Mouse (Mus musculus): ENCODE results near the gene H2-Q10. TPM values are rescaled to one million over a fixed set of nuclear protein-coding genes. Genes with fewer than 3 reads are reported as not detected.
A peak's percentile ranks its signal among the peaks of the same experiment; 100 is the strongest.

Gene H2-Q10
- total and polyA plus RNA-seq, 3 experiments, result 0.34 to 7.0 (median 0.37) TPM

DNA sequence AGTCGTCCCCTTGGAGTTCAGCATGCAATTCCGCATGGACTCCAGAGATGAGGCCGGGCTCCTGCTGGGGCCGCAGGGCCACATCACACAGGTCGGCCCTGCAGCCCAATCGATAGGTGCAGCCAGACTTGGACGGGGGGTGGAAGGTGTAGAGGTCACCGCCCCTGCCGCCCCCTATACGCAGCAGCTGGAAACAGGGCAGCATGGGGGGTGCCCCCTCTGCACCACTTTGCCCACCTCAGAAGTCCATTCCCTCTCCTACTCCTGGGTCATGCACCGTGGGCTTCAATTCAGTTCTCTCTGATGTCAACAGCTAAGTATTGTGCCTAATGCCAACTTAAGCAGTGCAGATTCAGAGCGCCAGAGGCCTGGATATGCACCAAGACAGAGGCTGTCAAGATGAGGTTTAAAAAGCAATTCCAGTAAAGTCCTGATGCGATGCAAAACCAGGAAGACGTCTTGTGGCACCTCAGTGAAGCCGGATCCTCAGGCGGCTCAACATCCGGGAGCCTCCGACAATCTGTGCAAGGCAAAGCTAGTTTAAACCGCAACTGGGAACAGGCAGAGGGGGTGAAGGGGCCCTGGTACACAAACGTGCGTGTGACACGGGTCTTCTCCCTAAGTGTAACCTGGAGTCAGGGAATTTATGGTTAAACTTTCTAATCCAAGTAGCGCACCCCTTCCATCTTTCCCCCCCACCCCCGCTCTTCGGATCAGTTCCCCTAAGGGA lies 46.2 kb downstream of the H2-Q10 start:
- peak overlapping the region; percentile 18; the same call in 1 of the 2 replicates for H3K27ac ChIP-seq
- H3K27me3 ChIP-seq (ENCODE audit: control insufficient read depth, insufficient read depth, low read length), result no peaks in the 10 kb centered on the region
- TF ChIP-seq POLR2A (IDR thresholded peaks at IDR 0.05; ENCODE audit: insufficient read depth, low read depth, low read length) (no peak), CTCF (IDR thresholded peaks at IDR 0.05) (no peak), EP300 (IDR thresholded peaks at IDR 0.05; ENCODE audit: insufficient read depth, low read depth, low read length) (no peak)
- intact Hi-C loops (cut with DNase I), result loop anchor here (2.0 kb wide), 1 partner anchor 31 kb away; no protein-coding TSS in a partner anchor
- H3K4me3 ChIP-seq, result peak overlapping the region; percentile 64
- WGBS, result 8% methylated on average over 25 of the region's 25 CpGs
- no peaks in the 10 kb centered on the region for H3K79me2 ChIP-seq (replicated peaks; ENCODE audit: control insufficient read depth, insufficient read depth, low read length)
- H3K4me1 ChIP-seq (ENCODE audit: control insufficient read depth, insufficient read depth, low read length), result 0 out of 2 replicates have a peak, but pooled peaks cover 1% of the 10 kb centered on the region
- no peaks in the 10 kb centered on the region for H3K36me3 ChIP-seq (ENCODE audit: control insufficient read depth, insufficient read depth, low read length)
- peak overlapping the region; percentile 34 for H3K9ac ChIP-seq (ENCODE audit: low read depth, low read length)
- DNase-seq, result no peak

DNA sequence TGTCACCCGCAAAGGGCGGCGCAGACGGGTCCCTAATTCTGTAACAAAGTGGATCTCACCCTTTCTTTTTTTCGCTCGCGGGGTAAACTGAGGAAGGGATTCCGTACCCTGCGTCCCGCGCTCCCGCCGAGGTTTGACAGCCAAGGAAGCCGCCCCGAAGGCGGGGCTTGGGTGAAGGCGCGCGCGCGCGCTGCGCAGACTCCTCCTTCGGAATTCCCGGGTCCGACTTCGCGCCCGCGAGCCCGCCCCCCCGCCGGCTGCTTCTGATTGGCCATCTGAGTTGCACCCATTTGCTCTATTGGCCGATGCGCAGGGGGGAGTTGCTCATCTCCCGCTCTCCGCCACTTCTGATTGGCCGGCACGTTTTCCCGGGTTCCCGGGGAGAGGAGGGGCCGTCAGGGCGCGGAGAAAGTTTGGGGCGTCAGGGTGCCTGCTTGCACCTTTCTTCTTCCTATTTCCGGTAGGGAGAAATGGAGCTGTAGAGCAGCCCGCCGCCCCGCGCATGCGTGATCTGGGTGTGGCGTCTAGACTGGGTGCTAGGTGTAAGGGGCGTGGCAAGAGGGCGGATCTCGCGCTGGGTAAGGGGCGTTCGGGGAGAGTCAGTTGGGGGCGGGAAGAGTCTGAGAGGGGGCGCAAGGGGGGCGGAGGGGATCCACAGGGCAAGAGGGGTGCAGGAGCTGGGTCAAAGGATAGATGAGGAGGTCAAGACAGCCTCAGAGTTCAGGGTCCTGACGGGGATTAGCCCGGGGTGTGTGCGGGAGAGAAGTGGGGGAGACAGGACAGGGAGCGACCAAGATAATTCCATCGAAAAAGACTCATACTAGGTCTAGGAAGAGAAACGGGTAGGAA lies 47.0 kb downstream of the H2-Q10 start, which contains the start of the genes Tcf19 and Cchcr1:
Tcf19 (minus strand) TSS at position 173 of the 849 bp plus-strand sequence.
Cchcr1 (plus strand) TSS at position 449 of the 849 bp plus-strand sequence.
- TF ChIP-seq CTCF (IDR thresholded peaks at IDR 0.05), result no peak
- DNase-seq, result peak; percentile 94 to 97
- WGBS, result 1% methylated on average over 67 of the region's 67 CpGs
- H3K4me3 ChIP-seq, result peak within 1 kb of the TSS; percentile 64
- no peaks in the 10 kb centered on the region for H3K79me2 ChIP-seq (replicated peaks; ENCODE audit: control insufficient read depth, insufficient read depth, low read length)
- intact Hi-C loops (cut with DNase I), result no loop called here
- H3K4me1 ChIP-seq (ENCODE audit: control insufficient read depth, insufficient read depth, low read length), result 0 out of 2 replicates have a peak, but pooled peaks cover 1% of the 10 kb centered on the region
- peak within 1 kb of the TSS; percentile 40 for H3K27ac ChIP-seq
- H3K9ac ChIP-seq (ENCODE audit: low read depth, low read length), result peak within 1 kb of the TSS; percentile 34
- no peaks in the 10 kb centered on the region for H3K27me3 ChIP-seq (ENCODE audit: control insufficient read depth, insufficient read depth, low read length)
- no peaks in the 10 kb centered on the region for H3K36me3 ChIP-seq (ENCODE audit: control insufficient read depth, insufficient read depth, low read length)

DNA sequence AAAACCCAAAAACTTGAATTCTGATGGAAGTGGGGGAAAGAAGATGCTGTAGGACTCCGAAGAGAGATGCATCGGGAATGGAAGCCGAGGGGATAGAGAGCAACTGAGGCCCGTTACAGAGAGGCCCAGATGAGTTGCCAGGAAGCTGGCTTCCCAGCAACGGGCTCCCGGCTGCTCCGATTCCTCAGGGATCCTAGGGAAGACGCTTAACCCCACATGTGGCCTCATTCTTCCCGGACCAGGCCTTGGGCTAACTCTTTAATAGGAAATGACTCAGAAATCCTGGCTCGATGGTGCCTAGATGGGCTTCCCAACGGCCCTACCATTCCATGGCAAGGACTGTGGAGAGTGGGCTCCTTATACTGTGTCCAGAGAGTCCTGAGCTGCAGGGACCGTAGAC lies 47.6 kb downstream of the H2-Q10 start:
- Histone ChIP-seq H3K9ac (ENCODE audit: low read depth, low read length) (0 out of 2 replicates have a peak overlapping the region, but pooled peaks have one; percentile 7), H3K4me1 (ENCODE audit: control insufficient read depth, insufficient read depth, low read length) (0 out of 2 replicates have a peak, but pooled peaks cover 1% of the 10 kb centered on the region), H3K4me3 (peak overlapping the region; percentile 64), H3K27me3 (ENCODE audit: control insufficient read depth, insufficient read depth, low read length) (no peaks in the 10 kb centered on the region), H3K36me3 (ENCODE audit: control insufficient read depth, insufficient read depth, low read length) (no peaks in the 10 kb centered on the region), H3K79me2 (replicated peaks; ENCODE audit: control insufficient read depth, insufficient read depth, low read length) (no peaks in the 10 kb centered on the region), H3K27ac (peak overlapping the region; percentile 40; the same call in 1 of the 2 replicates)
- intact Hi-C loops (cut with DNase I), result no loop called here
- 7% methylated on average over 12 of the region's 12 CpGs for WGBS
- TF ChIP-seq POLR2A (IDR thresholded peaks at IDR 0.05; ENCODE audit: insufficient read depth, low read depth, low read length), result no peak
- no peak for TF ChIP-seq EP300 (IDR thresholded peaks at IDR 0.05; ENCODE audit: insufficient read depth, low read depth, low read length)
- no peak for TF ChIP-seq CTCF (IDR thresholded peaks at IDR 0.05)
- DNase-seq, result peak in 1 of 2 experiments; percentile 30

Other genes starting within 250 kb of the H2-Q10 start
- gene Gm16181, start 249.3 kb upstream of the H2-Q10 start, total RNA-seq (2021), result not detected
- gene Gm16181, start 249.3 kb upstream of the H2-Q10 start, polyA plus RNA-seq (2012; rRNA removed), result 2.1 and 3.2 TPM in 2 replicates
- 1 to 10 TPM; 3.0 to 3.2 TPM for gene Atp6v1g2, start 236.4 kb upstream of the H2-Q10 start, total RNA-seq (2021)
- gene Atp6v1g2, start 236.4 kb upstream of the H2-Q10 start, polyA plus RNA-seq (2012; rRNA removed), result 6.4 and 10.1 TPM in 2 replicates
- 1 to 10 TPM; 6.5 to 8.2 TPM for gene Nfkbil1, start 234.3 kb upstream of the H2-Q10 start, total RNA-seq (2021)
- gene Nfkbil1, start 234.3 kb upstream of the H2-Q10 start, polyA plus RNA-seq (2012; rRNA removed), result 3.9 and 5.0 TPM in 2 replicates
- gene Ddx39b, start 228.3 kb upstream of the H2-Q10 start, total RNA-seq (2021), result 10 to 100 TPM; 82.3 to 83.4 TPM
- gene Ddx39b, start 228.3 kb upstream of the H2-Q10 start, polyA plus RNA-seq (2012; rRNA removed), result 148 and 178 TPM in 2 replicates
- gene H2-D1, start 207.4 kb upstream of the H2-Q10 start, total RNA-seq (2021), result 100 to 1,000 TPM; 105 to 131 TPM
- gene H2-D1, start 207.4 kb upstream of the H2-Q10 start, polyA plus RNA-seq (2012; rRNA removed), result 222 and 286 TPM in 2 replicates
- gene H2-Q1, start 149.7 kb upstream of the H2-Q10 start, total RNA-seq (2021), result 1 to 10 TPM; 1.5 TPM
- not detected in 2 replicates for gene H2-Q1, start 149.7 kb upstream of the H2-Q10 start, polyA plus RNA-seq (2012; rRNA removed)
- gene H2-Q2, start 127.8 kb upstream of the H2-Q10 start, total RNA-seq (2021), result 1 to 10 TPM; 1.1 TPM
- gene H2-Q2, start 127.8 kb upstream of the H2-Q10 start, polyA plus RNA-seq (2012; rRNA removed), result 0.12 and 0.31 TPM in 2 replicates
- gene H2-Q4, start 90.5 kb upstream of the H2-Q10 start, total RNA-seq (2021), result 10 to 100 TPM; 12.2 to 18.8 TPM
- gene H2-Q4, start 90.5 kb upstream of the H2-Q10 start, polyA plus RNA-seq (2012; rRNA removed), result 35.0 and 48.6 TPM in 2 replicates
- gene H2-Q6, start 45.2 kb upstream of the H2-Q10 start, total RNA-seq (2021), result 1 to 10 TPM; 1.2 to 3.7 TPM
- 21.4 and 40.3 TPM in 2 replicates for gene H2-Q6, start 45.2 kb upstream of the H2-Q10 start, polyA plus RNA-seq (2012; rRNA removed)
- gene H2-Q7, start 30.9 kb upstream of the H2-Q10 start, total RNA-seq (2021), result 1 to 10 TPM; 1.1 to 1.9 TPM
- 33.2 and 78.2 TPM in 2 replicates for gene H2-Q7, start 30.9 kb upstream of the H2-Q10 start, polyA plus RNA-seq (2012; rRNA removed)
- not detected for gene Pou5f1, start 35.9 kb downstream of the H2-Q10 start, total RNA-seq (2021)
- gene Pou5f1, start 35.9 kb downstream of the H2-Q10 start, polyA plus RNA-seq (2012; rRNA removed), result not detected in 2 replicates
- 1 to 10 TPM; 2.0 to 2.4 TPM for gene Tcf19, start 46.7 kb downstream of the H2-Q10 start, total RNA-seq (2021)
- 3.0 and 3.5 TPM in 2 replicates for gene Tcf19, start 46.7 kb downstream of the H2-Q10 start, polyA plus RNA-seq (2012; rRNA removed)
- gene Cchcr1, start 47.0 kb downstream of the H2-Q10 start, total RNA-seq (2021), result 1 to 10 TPM; 1.9 to 2.2 TPM
- 3.7 and 3.8 TPM in 2 replicates for gene Cchcr1, start 47.0 kb downstream of the H2-Q10 start, polyA plus RNA-seq (2012; rRNA removed)
- not detected for gene Psors1c2, start 63.1 kb downstream of the H2-Q10 start, total RNA-seq (2021)
- not detected in 2 replicates for gene Psors1c2, start 63.1 kb downstream of the H2-Q10 start, polyA plus RNA-seq (2012; rRNA removed)
- gene Cdsn, start 82.0 kb downstream of the H2-Q10 start, total RNA-seq (2021), result under 1 TPM; 0.27 to 0.29 TPM
- 0.94 and 1.1 TPM in 2 replicates for gene Cdsn, start 82.0 kb downstream of the H2-Q10 start, polyA plus RNA-seq (2012; rRNA removed)
- not detected for gene 2300002M23Rik, start 97.4 kb downstream of the H2-Q10 start, total RNA-seq (2021)
- gene 2300002M23Rik, start 97.4 kb downstream of the H2-Q10 start, polyA plus RNA-seq (2012; rRNA removed), result not detected in 2 replicates
- not detected for gene Sfta2, start 131.5 kb downstream of the H2-Q10 start, total RNA-seq (2021)
- gene Sfta2, start 131.5 kb downstream of the H2-Q10 start, polyA plus RNA-seq (2012; rRNA removed), result 0.47 TPM in 1 of 2 replicates, not detected in the other
- not detected for gene Gm9573, start 156.5 kb downstream of the H2-Q10 start, total RNA-seq (2021)
- gene Gm9573, start 156.5 kb downstream of the H2-Q10 start, polyA plus RNA-seq (2012; rRNA removed), result not detected in 2 replicates
- not detected for gene Mucl3, start 173.6 kb downstream of the H2-Q10 start, total RNA-seq (2021)
- gene Mucl3, start 173.6 kb downstream of the H2-Q10 start, polyA plus RNA-seq (2012; rRNA removed), result not detected in 2 replicates
- gene Vars2, start 197.5 kb downstream of the H2-Q10 start, total RNA-seq (2021), result 10 to 100 TPM; 26.6 to 28.3 TPM
- 19.3 and 20.3 TPM in 2 replicates for gene Vars2, start 197.5 kb downstream of the H2-Q10 start, polyA plus RNA-seq (2012; rRNA removed)
- 10 to 100 TPM; 15.0 to 20.6 TPM for gene Gtf2h4, start 203.7 kb downstream of the H2-Q10 start, total RNA-seq (2021)
- gene Gtf2h4, start 203.7 kb downstream of the H2-Q10 start, polyA plus RNA-seq (2012; rRNA removed), result 19.2 and 21.0 TPM in 2 replicates
- gene Ddr1, start 234.5 kb downstream of the H2-Q10 start, total RNA-seq (2021), result 10 to 100 TPM; 25.9 to 30.6 TPM
- gene Ddr1, start 234.5 kb downstream of the H2-Q10 start, polyA plus RNA-seq (2012; rRNA removed), result 24.4 and 27.6 TPM in 2 replicates

Data from heart, adult 2 months (tissue).